Mouse (Mus musculus): ENCODE measurements at regions not wholly inside any gene's neighbourhood (a gene's known extent, or its start where the extent isn't known, plus 50 kb on each side); places are given as distances from the start of the nearest gene placed in this dataset.

DNA sequence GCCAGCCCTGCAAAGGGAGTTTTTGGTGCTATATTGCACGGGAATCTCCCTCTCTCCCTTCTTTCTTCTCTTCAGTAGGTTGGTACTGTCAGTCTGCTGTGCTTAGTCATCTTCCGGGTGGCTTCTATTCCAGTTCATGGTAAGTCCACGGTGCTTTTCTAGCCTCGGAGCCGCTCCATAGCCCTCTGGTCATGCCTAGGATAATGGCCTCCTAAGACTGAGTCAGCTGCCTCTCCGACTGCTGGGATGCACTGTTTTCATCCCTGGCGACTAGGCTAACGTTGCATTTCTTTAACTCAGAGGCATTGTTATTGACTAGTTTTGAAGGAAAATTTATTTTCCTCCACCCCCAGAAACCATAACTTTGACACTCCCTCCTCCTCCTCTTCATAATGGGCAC lies 54.4 kb downstream of the Pcdh8 start:
- DNase-seq, result no peak
- intact Hi-C loops (cut with DNase I), result no loop called here

DNA sequence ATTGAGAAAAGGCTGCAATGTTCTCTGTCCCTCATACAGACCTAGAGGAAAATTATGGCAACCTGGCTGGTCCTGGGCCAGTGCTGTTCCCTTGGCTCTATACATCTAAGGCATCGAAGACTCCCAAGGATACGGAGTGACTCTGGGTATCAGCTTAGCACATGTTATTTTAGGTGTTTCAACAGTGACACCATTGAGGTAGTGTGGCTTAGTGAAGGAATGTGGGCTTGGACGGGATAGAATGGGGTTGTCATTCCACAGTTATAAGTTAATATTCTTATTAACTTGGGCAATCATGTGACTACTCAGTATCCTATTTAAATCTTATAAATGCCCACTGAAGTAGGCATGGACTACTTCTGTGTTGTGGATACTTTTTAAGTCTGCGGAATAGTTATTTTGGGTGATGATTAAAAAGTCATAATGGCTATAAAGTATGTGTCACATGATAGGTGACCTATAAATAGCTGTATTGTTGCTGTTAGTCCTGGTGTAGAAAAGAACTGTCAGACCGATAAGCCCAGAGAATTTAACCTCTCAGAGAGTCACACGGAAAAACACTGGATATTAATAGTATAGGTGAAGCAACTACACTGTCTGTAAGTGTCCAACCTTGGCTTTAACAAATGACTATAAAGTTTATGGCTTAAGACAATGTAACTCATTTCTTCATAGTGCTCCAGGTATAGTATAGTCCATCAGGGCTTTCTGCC lies 50.7 kb upstream of the Cnmd start:
- peak in 1 of 2 experiments; percentile 4 for DNase-seq
- intact Hi-C loops (cut with DNase I), result no loop called here
